Mouse (Mus musculus): Measurements from ENCODE around the gene Dpp9. TPM values are rescaled to one million over a fixed set of nuclear protein-coding genes. Genes with fewer than 3 reads are reported as not detected.

The Dpp9 gene
- total and polyA plus RNA-seq, 3 experiments = 13.5 to 37.9 (median 23.0) TPM

GRCm38 (mm10) chr17:56212676-56213075, 6.0 kb downstream of the Dpp9 start:
- Histone ChIP-seq H3K27me3 (replicated peaks) (no peaks in the 10 kb centered on the region), H3K27ac (ENCODE audit: insufficient read depth, low read depth) (no peak overlapping the region), H3K4me1 (ENCODE audit: control insufficient read depth in 1 of 2, insufficient read depth in 2 of 2) (peaks cover 10 to 39% of the 10 kb centered on the region in 2 experiments), H3K36me3 (replicated peaks in 1 of 2; ENCODE audit: control insufficient read depth in 1 of 2, insufficient read depth in 1 of 2, low read length in 1 of 2) (peaks cover 42 to 84% of the 10 kb centered on the region in 2 experiments), H3K4me2 (ENCODE audit: insufficient read depth, low read depth, poor library complexity, severe bottlenecking) (no peak overlapping the region), H3K79me2 (replicated peaks; ENCODE audit: control insufficient read depth, extremely low read depth, insufficient read depth, poor library complexity, severe bottlenecking) (no peaks in the 10 kb centered on the region; the same call in 1 of the 2 replicates), H3K4me3 (replicated peaks in 1 of 3; ENCODE audit: low read depth in 2 of 3, low read length in 2 of 3, poor library complexity in 1 of 3) (no peak overlapping the region), H3K9me3 (replicated peaks; ENCODE audit: low read length) (no peaks in the 10 kb centered on the region), H3K9ac (ENCODE audit: insufficient read depth, low read depth) (no peak overlapping the region)
- dilution Hi-C loops (cut with MboI; ENCODE audit: extremely low pct_ligation_motif_present, extremely low pct_unique_long_range_greater_than_20kb, low sequenced_read_pairs) = no loop called here
- in situ Hi-C loops (cut with MboI; ENCODE audit: low pct_ligation_motif_present, low pct_unique_long_range_greater_than_20kb, low sequenced_read_pairs) = no loop called here
- DNase-seq (ENCODE audit: extremely low read depth) = no peak
- TF ChIP-seq MAX (IDR thresholded peaks at IDR 0.05; ENCODE audit: low read length) = no peak
- no peak for TF ChIP-seq SMC3 (IDR thresholded peaks at IDR 0.05; ENCODE audit: low read depth, low read length)
- no peak for TF ChIP-seq CHD1 (IDR thresholded peaks at IDR 0.05; ENCODE audit: low read depth, low read length)
- no peak for TF ChIP-seq ZMIZ1 (IDR thresholded peaks at IDR 0.05; ENCODE audit: low read depth, low read length)
- TF ChIP-seq CTCF (conservative IDR thresholded peaks at IDR 0.05 in 1 of 2, IDR thresholded peaks at IDR 0.05 in 1 of 2; ENCODE audit: low read depth in 2 of 2, low read length in 2 of 2) = no peak
- no peak for TF ChIP-seq HCFC1 (IDR thresholded peaks at IDR 0.05; ENCODE audit: low read depth, low read length)
- no peak for TF ChIP-seq UBTF (IDR thresholded peaks at IDR 0.05; ENCODE audit: low read depth, low read length)

- no peaks in the 10 kb centered on the region for H3K9me3 ChIP-seq (replicated peaks; ENCODE audit: low read length)
- dilution Hi-C loops (cut with MboI; ENCODE audit: extremely low pct_ligation_motif_present, extremely low pct_unique_long_range_greater_than_20kb, low sequenced_read_pairs) = no loop called here
- in situ Hi-C loops (cut with MboI; ENCODE audit: low pct_ligation_motif_present, low pct_unique_long_range_greater_than_20kb, low sequenced_read_pairs) = no loop called here
Observed at GRCm38 (mm10) chr17:56211090-56211489, 7.6 kb downstream of the Dpp9 start.

GRCm38 (mm10) chr17:56208821-56209220, 9.9 kb downstream of the Dpp9 start:
- H3K27ac ChIP-seq (ENCODE audit: insufficient read depth, low read depth) = no peak overlapping the region
- TF ChIP-seq MAZ (IDR thresholded peaks at IDR 0.05; ENCODE audit: low read depth, low read length) = no peak
- TF ChIP-seq SIN3A (IDR thresholded peaks at IDR 0.05; ENCODE audit: low read length) = no peak
- TF ChIP-seq MYC (IDR thresholded peaks at IDR 0.05; ENCODE audit: low read depth, low read length) = no peak
- TF ChIP-seq CHD2 (IDR thresholded peaks at IDR 0.05; ENCODE audit: low read length) = no peak
- no peak for TF ChIP-seq USF1 (IDR thresholded peaks at IDR 0.05; ENCODE audit: low read depth, low read length)
- TF ChIP-seq E2F4 (IDR thresholded peaks at IDR 0.05; ENCODE audit: insufficient replicate concordance, low read depth, low read length) = no peak
- no peak for TF ChIP-seq TBP (conservative IDR thresholded peaks at IDR 0.05; ENCODE audit: low read depth, low read length)
- no peak for TF ChIP-seq EP300 (IDR thresholded peaks at IDR 0.05; ENCODE audit: low read length)
- no peaks in the 10 kb centered on the region for H3K27me3 ChIP-seq (replicated peaks)
- peaks cover 3 to 12% of the 10 kb centered on the region in 2 experiments; a peak in 3 of 4 replicates for H3K4me1 ChIP-seq (ENCODE audit: control insufficient read depth in 1 of 2, insufficient read depth in 2 of 2)
- DNase-seq (ENCODE audit: extremely low read depth) = no peak
- H3K79me2 ChIP-seq (replicated peaks; ENCODE audit: control insufficient read depth, extremely low read depth, insufficient read depth, poor library complexity, severe bottlenecking) = no peaks in the 10 kb centered on the region
- H3K4me3 ChIP-seq (replicated peaks in 1 of 3; ENCODE audit: low read depth in 2 of 3, low read length in 2 of 3, poor library complexity in 1 of 3) = no peak overlapping the region
- in situ Hi-C loops (cut with MboI; ENCODE audit: low pct_ligation_motif_present, low pct_unique_long_range_greater_than_20kb, low sequenced_read_pairs) (no loop called here), dilution Hi-C loops (cut with MboI; ENCODE audit: extremely low pct_ligation_motif_present, extremely low pct_unique_long_range_greater_than_20kb, low sequenced_read_pairs) (no loop called here)
- no peak overlapping the region for H3K9ac ChIP-seq (ENCODE audit: insufficient read depth, low read depth)
- H3K4me2 ChIP-seq (ENCODE audit: insufficient read depth, low read depth, poor library complexity, severe bottlenecking) = no peak overlapping the region
- peaks cover 80 to 95% of the 10 kb centered on the region in 2 experiments for H3K36me3 ChIP-seq (replicated peaks in 1 of 2; ENCODE audit: control insufficient read depth in 1 of 2, insufficient read depth in 1 of 2, low read length in 1 of 2)
- no peaks in the 10 kb centered on the region for H3K9me3 ChIP-seq (replicated peaks; ENCODE audit: low read length)

More at GRCm38 (mm10) chr17:56211090-56211489, 7.6 kb downstream of the Dpp9 start:
- H3K4me1 ChIP-seq (ENCODE audit: control insufficient read depth in 1 of 2, insufficient read depth in 2 of 2) = peaks cover 3 to 23% of the 10 kb centered on the region in 2 experiments; a peak in 3 of 4 replicates
- no peak overlapping the region for H3K4me2 ChIP-seq (ENCODE audit: insufficient read depth, low read depth, poor library complexity, severe bottlenecking)
- no peaks in the 10 kb centered on the region; the same call in 1 of the 2 replicates for H3K79me2 ChIP-seq (replicated peaks; ENCODE audit: control insufficient read depth, extremely low read depth, insufficient read depth, poor library complexity, severe bottlenecking)
- TF ChIP-seq NRF1 (IDR thresholded peaks at IDR 0.05; ENCODE audit: low read depth, low read length) (no peak), CHD1 (IDR thresholded peaks at IDR 0.05; ENCODE audit: low read depth, low read length) (no peak), MAZ (IDR thresholded peaks at IDR 0.05; ENCODE audit: low read depth, low read length) (no peak), JUND (conservative IDR thresholded peaks at IDR 0.05; ENCODE audit: low read depth, low read length) (no peak), RCOR1 (conservative IDR thresholded peaks at IDR 0.05; ENCODE audit: low read depth, low read length) (no peak), USF1 (IDR thresholded peaks at IDR 0.05; ENCODE audit: low read depth, low read length) (no peak), POLR2A (IDR thresholded peaks at IDR 0.05; ENCODE audit: low read depth, low read length) (no peak), MYC (IDR thresholded peaks at IDR 0.05; ENCODE audit: low read depth, low read length) (no peak), ZMIZ1 (IDR thresholded peaks at IDR 0.05; ENCODE audit: low read depth, low read length) (no peak), MXI1 (IDR thresholded peaks at IDR 0.05; ENCODE audit: low read depth, low read length) (no peak), NELFE (IDR thresholded peaks at IDR 0.05; ENCODE audit: low read depth, low read length) (no peak), CTCF (conservative IDR thresholded peaks at IDR 0.05 in 1 of 2, IDR thresholded peaks at IDR 0.05 in 1 of 2; ENCODE audit: low read depth in 2 of 2, low read length in 2 of 2) (no peak), KAT2A (IDR thresholded peaks at IDR 0.05; ENCODE audit: insufficient replicate concordance, low read length) (no peak), MAX (IDR thresholded peaks at IDR 0.05; ENCODE audit: low read length) (no peak)
- H3K27ac ChIP-seq (ENCODE audit: insufficient read depth, low read depth) = no peak overlapping the region
- no peak for DNase-seq (ENCODE audit: extremely low read depth)
- H3K9ac ChIP-seq (ENCODE audit: insufficient read depth, low read depth) = no peak overlapping the region
- H3K4me3 ChIP-seq (replicated peaks in 1 of 3; ENCODE audit: low read depth in 2 of 3, low read length in 2 of 3, poor library complexity in 1 of 3) = no peak overlapping the region
- no peaks in the 10 kb centered on the region for H3K27me3 ChIP-seq (replicated peaks)
- H3K36me3 ChIP-seq (replicated peaks in 1 of 2; ENCODE audit: control insufficient read depth in 1 of 2, insufficient read depth in 1 of 2, low read length in 1 of 2) = peaks cover 57 to 92% of the 10 kb centered on the region in 2 experiments
